Mouse (Mus musculus) olfactory bulb, adult 2 months (tissue): Measurements from ENCODE around the gene Xpc.

ENCODE experiments used
- CTCF ChIP-seq: fragments of 200-500 bp; IDR thresholded peaks from 2 replicates; pipeline ENCODE4 v1.5.1; 2012; ENCODE audit warnings: low read depth, mild to moderate bottlenecking, low read length, moderate library complexity; ENCODE audit not compliant: insufficient read depth
- POLR2A ChIP-seq: fragments of 200-500 bp; IDR thresholded peaks from 2 replicates; pipeline ENCODE4 v1.6.1; 2012; ENCODE audit warnings: mild to moderate bottlenecking, low read depth, low read length, moderate library complexity; ENCODE audit not compliant: insufficient read depth

- TF ChIP-seq CTCF (no peak), POLR2A (no peak)
Observed at GRCm38 (mm10) chr6:91470712-91471111, 45.0 kb downstream of the Xpc start.
